Mouse (Mus musculus) NIH3T3 (cell line): Measurements from ENCODE around the gene Stx11.

Experiments
- DNase-seq: peaks from one replicate; pipeline ENCODE4 v3.0.0-alpha.2; 2012; ENCODE audit warnings: low read depth

Gene Stx11

DNA sequence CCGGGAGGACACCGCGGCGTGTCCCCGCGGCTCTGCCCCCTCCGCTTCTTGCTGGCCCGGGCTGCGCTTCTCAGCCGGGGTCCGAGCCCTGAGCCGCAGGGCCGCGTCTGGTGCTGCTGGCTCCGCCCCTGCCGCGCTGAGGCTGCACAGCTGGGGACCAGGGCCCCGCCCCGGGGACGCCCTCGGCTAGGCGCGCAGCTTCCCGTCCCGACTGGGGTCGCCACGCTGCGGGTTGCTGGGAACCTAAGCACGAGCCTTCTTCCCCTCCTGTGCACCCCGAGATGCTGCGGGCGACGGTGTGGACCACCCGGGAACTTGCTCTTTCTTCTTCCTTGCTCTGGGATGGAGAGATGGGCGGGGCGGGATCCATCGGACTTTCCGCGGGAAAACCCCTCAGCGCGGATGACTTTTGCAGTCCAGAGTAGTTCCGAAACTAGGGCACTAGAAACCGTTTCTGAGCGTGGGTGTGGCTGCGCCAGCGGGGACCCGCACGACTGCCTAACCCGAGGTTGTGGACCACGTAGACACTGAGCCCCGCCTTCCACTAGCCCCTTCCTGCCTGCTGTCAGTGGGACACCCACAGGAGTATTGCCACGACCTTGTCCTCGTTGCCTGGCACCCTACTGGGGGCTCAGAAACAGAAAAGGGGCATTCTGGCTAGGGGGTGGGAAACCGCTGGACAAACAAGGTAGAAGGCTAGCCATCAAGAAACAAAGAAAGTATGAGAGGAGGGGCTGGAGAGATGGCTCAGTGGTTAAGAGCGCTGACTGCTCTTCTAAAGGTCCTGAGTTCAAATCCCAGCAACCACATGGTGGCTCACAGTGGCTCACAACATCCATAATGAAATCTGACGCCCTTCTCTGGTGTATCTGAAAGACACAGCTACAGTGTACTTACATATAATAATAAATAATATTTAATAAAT lies at the start of gene Stx11:
Gene Stx11, minus strand, starts transcription at position 148 of the 925 bp plus-strand sequence.
- DNase-seq, result peak; percentile 78

GRCm38 (mm10) chr10:13008737-13009121 lies 44.6 kb upstream of the Stx11 start:
- no peak for DNase-seq

DNA sequence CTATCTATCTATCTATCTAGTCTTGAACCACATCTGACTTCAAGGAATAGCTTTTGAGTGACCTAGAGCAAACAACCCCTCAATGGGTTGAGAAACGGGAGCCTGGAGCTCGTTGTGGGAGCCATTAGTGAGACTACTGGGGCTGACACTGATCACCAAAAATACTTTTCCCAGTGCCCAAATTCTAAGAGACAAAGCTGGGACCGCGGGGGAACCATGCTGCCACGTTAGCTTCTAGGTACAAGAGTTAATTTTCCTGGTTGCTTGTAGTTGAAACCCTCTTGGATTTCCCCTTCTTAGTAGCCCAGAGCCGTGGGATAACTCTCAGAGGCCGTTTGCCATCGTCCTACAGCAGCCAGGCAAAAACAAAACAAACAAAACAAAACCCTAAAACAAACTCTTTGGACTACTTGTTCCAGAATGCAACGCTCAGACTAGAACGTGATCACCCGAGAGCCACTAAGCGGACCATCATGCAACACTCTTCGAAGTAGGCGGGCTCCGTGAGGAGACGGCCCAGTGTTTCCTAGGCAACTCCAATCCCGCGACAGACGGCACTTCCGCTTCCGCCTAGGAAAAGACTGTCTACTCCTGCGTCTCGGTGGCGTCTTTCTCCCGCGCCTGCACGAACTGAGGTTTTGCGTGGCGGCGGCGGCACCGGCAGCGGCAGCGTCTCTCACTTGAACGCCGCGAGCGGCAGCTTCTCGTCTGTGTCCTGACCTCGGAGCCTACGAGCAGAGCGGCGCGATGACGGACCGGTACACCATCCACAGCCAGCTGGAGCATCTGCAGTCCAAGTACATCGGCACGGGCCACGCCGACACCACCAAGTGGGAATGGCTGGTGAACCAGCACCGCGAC lies 44.0 kb upstream of the Stx11 start:
- DNase-seq, result peak; percentile 98

DNA sequence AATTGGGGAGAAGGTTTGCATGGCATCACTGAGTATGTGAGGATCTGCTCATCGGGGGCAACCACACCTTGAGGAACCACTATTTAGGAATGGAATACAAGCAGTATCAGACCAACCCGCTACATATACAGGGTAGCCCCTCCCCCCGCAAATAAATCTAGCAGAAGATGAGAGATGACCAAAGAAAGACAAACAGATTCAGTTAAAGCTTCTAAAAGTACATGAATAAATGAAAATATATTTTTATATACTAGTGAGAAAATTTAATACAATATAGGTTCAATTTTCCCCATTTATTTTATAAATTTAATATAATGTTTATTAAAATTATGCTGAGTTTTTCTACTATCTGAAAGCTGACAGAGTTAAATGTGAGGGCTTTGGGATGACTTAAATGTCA lies 40.9 kb upstream of the Stx11 start, which contains the start of gene Sf3b5:
Gene Sf3b5, plus strand, starts transcription at position 301 of the 400 bp plus-strand sequence.
- no peak for DNase-seq

DNA sequence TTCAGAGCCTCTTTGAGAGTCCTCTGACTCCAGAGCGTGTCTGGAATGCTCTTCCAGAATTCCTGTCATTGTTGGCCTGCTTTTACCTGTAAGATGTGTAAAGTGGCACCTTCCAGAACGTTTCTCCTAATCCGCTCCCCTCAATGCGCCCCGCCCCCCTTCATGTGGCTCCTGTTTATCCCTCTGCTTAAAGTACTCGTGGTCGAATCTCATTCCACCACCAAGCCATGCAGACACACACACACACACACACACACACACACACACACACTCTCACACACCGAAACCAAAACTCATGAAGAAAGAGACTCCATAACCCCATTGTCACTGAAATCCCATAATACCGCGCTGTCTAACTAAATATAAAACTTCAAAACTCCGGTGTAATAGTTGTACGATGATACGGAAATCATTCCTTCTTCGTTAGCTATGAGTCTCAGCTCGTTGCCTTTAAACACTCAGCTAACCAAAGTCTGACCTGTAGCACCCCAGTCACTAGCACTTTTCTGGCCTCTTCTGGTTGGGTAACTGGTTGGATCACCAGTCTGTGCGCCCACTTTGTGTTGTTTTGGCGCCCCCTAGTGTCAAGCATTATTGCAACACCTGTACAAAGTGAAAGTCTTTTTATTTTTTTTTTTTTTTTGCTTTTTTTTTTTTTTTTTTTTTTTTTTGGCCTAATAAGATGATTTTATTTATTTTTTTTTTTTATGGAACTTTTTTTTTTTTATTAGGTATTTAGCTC lies 32.8 kb upstream of the Stx11 start:
- peak; percentile 95 for DNase-seq

DNA sequence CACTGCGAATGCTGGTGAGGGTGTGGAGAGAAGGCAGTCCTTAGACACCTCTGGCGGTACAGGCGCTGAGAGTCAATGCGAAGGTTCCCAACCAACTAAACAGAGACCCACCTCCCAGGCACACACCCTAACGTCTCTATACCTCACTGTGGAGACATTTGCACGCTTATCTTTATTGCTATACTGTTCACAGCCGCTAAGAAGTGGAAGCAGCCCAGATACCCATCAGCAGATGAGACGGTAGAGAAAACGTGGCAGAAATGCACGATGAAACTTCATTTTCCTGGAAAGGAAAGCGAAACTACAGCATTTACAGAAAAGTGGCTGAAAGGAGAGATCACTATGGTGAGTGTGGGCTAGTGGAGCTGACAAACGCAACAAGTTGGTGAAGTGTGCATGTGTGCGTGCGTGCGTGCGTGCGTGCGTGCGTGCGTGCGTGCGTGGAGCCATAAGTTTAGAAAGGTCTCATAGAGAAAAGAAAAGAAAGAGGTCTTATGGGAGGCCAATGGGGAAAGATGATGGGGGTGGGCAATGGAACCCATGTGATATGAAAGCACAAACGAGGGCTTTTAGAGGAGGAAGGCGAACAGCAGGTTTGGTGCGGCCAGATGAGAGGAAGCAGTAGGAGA lies 29.4 kb upstream of the Stx11 start:
- DNase-seq, result no peak

DNA sequence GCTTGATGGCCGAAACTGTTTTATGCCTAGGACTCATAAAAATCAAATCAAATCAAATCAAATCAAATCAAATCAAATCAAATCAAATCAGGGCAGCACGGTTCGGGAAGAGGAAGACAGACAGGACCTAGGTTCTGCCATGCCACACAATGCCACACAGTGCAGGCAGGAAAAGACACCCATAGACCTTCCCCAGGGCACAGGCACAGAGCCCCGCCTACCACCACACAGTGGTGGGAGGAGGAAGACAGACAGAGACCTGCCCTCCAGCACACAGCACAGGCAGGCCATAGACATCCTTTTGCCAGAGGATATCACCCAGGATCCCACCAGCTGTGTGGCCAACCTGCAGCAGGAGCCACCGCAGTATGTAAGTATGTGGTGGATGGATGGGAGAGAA lies 27.9 kb upstream of the Stx11 start:
- DNase-seq, result no peak

DNA sequence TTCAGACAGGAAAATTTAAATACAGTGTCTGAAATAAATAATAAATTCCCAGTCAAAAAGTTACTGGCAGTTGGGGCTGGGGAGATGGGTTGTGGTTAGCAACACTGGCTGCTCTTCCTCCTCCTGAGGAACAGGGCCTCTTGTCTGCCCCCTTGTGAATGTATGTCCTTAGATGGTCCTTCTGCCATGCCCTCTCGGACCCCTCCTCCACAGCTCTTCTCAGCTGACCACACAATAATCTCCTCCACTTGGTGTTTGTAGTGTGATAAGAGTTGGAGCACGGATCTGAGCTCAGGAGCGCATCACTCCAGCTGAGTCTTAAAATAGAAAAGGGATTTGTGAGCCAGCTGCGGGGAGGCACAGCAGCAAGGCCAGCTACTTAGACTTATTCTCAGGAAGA lies 22.8 kb upstream of the Stx11 start:
- DNase-seq, result peak; percentile 20

GRCm38 (mm10) chr10:12986485-12986884 lies 22.4 kb upstream of the Stx11 start:
- DNase-seq, result no peak

- DNase-seq, result no peak
Observed at GRCm38 (mm10) chr10:12985028-12985427, 20.9 kb upstream of the Stx11 start.

DNA sequence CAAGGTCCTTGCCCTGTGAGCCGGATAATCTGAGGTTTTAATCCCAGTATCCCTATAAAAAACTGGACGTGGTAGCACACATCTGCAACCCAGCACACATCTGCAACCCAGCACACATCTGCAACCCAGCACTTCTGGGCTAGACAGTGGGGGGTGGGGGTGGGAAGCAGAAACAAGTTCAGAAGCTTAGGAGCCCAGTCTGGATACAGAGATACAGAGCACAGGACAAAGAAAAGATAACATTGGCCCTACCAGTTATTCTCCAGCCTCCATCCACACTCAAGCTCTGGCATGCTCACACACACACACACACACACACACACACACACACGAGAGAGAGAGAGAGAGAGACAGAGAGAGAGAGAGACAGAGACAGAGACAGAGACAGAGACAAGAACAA lies 19.4 kb upstream of the Stx11 start:
- no peak for DNase-seq

GRCm38 (mm10) chr10:12981071-12981470 lies 17.0 kb upstream of the Stx11 start:
- peak; percentile 26 for DNase-seq

- DNase-seq, result no peak
Observed at GRCm38 (mm10) chr10:12977787-12978212, 13.7 kb upstream of the Stx11 start.

- DNase-seq, result peak; percentile 68
Observed at GRCm38 (mm10) chr10:12976552-12976951, 12.5 kb upstream of the Stx11 start.

DNA sequence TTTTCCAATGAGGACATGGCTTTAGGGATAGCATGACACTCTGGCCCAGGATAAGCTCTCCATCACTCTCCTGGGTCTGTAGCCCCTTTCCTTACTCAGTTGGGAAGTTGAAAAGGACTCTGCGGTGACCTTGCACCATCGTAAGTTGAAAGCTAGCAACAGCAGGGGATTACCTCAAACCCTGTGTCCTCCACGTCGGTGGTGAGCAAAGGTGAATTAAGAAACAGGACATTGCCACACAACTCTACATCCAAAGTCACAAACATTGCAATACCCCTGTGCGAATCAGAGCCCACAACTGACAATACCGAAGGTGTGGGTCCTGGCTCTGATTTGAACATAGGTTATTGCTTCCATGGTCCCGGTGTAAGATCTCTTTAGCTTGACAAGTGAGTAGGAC lies 11.9 kb upstream of the Stx11 start:
- no peak for DNase-seq

DNA sequence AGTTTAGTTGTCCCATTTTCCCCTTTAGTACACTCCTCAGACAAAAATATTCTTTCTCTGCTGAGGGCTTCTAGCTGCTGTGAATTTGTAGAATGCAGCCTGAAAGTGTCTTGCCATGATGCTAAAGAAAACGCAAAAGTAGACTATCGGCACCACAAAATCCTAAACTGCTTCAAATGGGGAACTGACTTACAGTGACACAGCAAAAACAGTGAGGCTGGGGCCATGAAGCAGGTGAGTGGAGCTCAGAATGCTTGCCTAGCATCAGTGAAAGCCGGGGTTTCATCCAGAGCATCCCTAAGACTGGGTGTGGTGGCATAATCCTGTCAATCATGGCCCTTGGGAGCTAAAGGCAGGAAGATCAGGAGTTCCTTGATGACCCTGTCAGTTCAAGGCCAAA lies 11.4 kb upstream of the Stx11 start:
- no peak for DNase-seq

DNA sequence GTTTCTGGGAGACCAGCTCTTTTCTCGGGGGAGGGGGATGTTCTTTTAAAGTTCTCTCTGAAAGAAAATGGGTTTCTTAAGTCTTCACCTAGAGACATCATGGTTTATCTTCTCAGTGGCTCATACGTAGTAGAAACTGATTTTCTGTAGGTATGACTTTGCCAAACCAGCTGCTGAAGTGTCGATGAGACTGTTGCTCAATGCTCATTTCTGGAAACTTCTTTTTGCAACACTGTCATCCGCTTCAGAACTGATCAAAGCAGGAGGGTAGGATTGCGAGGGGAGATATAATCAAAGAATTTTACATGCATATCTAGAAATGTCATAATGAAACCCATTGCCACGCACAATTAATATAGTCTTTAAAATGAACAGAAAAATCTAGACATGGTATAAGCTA lies 10.5 kb upstream of the Stx11 start:
- DNase-seq, result no peak

- peak; percentile 88 for DNase-seq
Observed at GRCm38 (mm10) chr10:12965669-12966180, 1.6 kb upstream of the Stx11 start.

- peak; percentile 73 for DNase-seq
Observed at GRCm38 (mm10) chr10:12963362-12964147, 543 bp downstream of the Stx11 start.

- no peak for DNase-seq
Observed at GRCm38 (mm10) chr10:12962238-12962637, 1.9 kb downstream of the Stx11 start.

DNA sequence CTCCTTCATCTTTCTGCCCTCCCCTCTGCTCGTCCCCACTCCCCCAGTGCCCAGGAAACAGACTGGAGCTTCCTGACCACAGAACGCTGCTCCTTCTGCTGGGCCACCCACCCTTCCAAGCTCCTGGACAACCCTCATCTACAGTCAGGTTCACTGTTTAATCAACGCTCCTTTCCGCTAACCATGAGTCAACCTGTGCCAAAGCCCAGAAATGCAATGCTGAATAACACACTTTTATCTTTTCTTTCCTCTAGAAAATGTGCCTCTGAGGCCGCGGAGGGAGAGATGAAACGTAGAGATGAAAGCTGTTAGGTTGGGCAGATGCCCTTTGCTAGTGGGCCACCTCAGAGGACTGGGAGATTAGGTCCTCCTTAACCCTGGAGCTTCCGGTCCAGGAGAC lies 2.6 kb downstream of the Stx11 start:
- no peak for DNase-seq
